Mouse (Mus musculus): ENCODE measurements around the gene Ank2.

GRCm38 (mm10) chr3:127406883-127407282 lies 92.3 kb downstream of the Ank2 start:
- TF ChIP-seq CTCF (conservative IDR thresholded peaks at IDR 0.05; ENCODE audit: insufficient read depth, insufficient read length, low read depth, low read length) (no peak), POLR2A (IDR thresholded peaks at IDR 0.05; ENCODE audit: low read depth, low read length) (no peak)

All from kidney, adult 2 months (tissue).